Mouse (Mus musculus): ENCODE results near the gene Tas2r106. TPM values are rescaled to one million over a fixed set of nuclear protein-coding genes. Genes with fewer than 3 reads are reported as not detected.

Gene Tas2r106
- total RNA-seq (2021), result not detected
- long read RNA-seq, experiment 1, result 0 reads
- long read RNA-seq, experiment 2, result 0 reads

DNA sequence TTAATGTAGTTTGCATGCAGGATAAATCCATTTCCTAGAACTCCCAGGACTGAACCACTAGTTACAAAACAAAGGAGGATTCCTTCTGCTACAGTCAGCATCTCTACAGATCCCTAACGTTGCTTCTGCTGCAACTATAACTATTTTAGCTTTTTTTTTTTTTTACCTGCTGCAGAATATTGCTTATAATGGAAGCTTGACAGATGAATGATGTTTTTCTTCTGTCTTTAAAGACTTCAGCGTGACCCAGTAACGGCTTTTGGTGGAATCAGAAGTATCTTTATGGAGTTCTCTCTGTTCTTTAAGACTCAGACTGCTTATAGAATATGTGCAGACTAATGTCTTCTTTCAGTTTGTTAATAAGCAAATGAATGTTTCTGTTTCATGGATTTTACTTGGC lies at the start of gene Tas2r106:
Gene Tas2r106, minus strand, starts transcription at position 101 of the 400 bp plus-strand sequence.
- intact Hi-C loops (cut with DNase I), result no loop called here
- no peak for DNase-seq (ENCODE audit: extremely low spot score in 1 of 2, low spot score in 2 of 2)
- TF ChIP-seq CTCF (IDR thresholded peaks at IDR 0.05), result no peak
- Histone ChIP-seq H3K4me3 (no peak within 1 kb of the TSS), H3K27ac (no peak within 1 kb of the TSS)

GRCm38 (mm10) chr6:131712803-131713202 lies 34.1 kb upstream of the Tas2r106 start:
- TF ChIP-seq CTCF (IDR thresholded peaks at IDR 0.05), result no peak
- Histone ChIP-seq H3K27ac (no peak overlapping the region), H3K4me3 (no peak overlapping the region)
- intact Hi-C loops (cut with DNase I), result no loop called here
- no peak for DNase-seq (ENCODE audit: extremely low spot score in 1 of 2, low spot score in 2 of 2)

DNA sequence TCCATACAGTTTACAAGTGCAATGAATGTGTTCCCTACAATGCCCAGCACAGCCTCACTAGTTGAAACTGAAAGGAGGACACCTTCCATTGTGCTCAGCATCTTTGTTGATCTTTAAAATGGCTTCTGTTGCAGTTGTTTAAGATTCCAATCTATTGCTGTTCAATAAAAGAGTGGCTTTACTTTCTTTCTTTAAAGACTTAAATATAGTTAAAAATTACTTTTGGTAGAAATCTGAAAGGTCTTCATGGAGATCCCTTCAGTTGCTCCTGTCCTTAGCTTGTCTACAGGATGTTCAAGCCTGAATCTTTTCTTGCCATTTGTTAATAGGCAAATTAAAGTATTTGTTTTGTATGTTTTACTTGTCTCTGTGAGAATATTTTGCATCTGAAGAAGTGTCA lies 11.3 kb upstream of the Tas2r106 start, which contains the start of gene Tas2r114:
Gene Tas2r114, minus strand, starts transcription at position 101 of the 400 bp plus-strand sequence.
- Histone ChIP-seq H3K27ac (no peak within 1 kb of the TSS), H3K4me3 (no peak within 1 kb of the TSS)
- no peak for TF ChIP-seq CTCF (IDR thresholded peaks at IDR 0.05)
- intact Hi-C loops (cut with DNase I), result no loop called here
- no peak for DNase-seq (ENCODE audit: extremely low spot score in 1 of 2, low spot score in 2 of 2)

DNA sequence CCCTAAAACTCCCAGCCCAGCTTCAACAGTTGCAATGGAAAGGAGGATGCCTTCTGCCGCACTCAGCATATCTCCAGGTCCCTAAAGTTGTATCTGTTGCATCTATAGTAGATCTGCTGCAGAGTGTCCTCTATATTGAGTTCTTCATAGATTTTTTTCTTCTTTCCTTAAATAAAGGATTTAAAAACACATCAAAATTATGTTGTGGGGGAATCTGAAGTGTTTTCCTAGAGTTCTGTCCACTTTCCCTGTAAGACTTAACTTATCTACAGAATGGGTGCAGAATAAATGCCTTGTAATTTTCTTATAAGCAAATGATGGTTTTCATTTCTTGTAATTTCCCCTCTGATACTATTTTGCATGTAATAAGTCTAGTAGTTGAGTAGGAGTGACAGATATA lies 8.7 kb upstream of the Tas2r106 start, which contains the start of gene Tas2r105:
Gene Tas2r105, minus strand, starts transcription at position 101 of the 400 bp plus-strand sequence.
- no peak for TF ChIP-seq CTCF (IDR thresholded peaks at IDR 0.05)
- intact Hi-C loops (cut with DNase I), result no loop called here
- Histone ChIP-seq H3K27ac (no peak within 1 kb of the TSS), H3K4me3 (no peak within 1 kb of the TSS)
- DNase-seq (ENCODE audit: extremely low spot score in 1 of 2, low spot score in 2 of 2), result no peak

GRCm38 (mm10) chr6:131685644-131686043 lies 7.0 kb upstream of the Tas2r106 start, which contains the start of gene Tas2r104:
Gene Tas2r104 (minus strand): TSS chr6:131685744.
- no peak for TF ChIP-seq CTCF (IDR thresholded peaks at IDR 0.05)
- Histone ChIP-seq H3K4me3 (no peak within 1 kb of the TSS), H3K27ac (no peak within 1 kb of the TSS)
- no peak for DNase-seq (ENCODE audit: extremely low spot score in 1 of 2, low spot score in 2 of 2)
- intact Hi-C loops (cut with DNase I), result no loop called here

GRCm38 (mm10) chr6:131660049-131660448 lies 18.6 kb downstream of the Tas2r106 start, which contains the start of gene Tas2r107:
Gene Tas2r107 (minus strand): TSS chr6:131660149.
- no peak for TF ChIP-seq CTCF (IDR thresholded peaks at IDR 0.05)
- H3K27ac ChIP-seq, result no peak within 1 kb of the TSS
- H3K4me3 ChIP-seq, result no peak within 1 kb of the TSS
- intact Hi-C loops (cut with DNase I), result no loop called here
- DNase-seq (ENCODE audit: extremely low spot score in 1 of 2, low spot score in 2 of 2), result no peak

DNA sequence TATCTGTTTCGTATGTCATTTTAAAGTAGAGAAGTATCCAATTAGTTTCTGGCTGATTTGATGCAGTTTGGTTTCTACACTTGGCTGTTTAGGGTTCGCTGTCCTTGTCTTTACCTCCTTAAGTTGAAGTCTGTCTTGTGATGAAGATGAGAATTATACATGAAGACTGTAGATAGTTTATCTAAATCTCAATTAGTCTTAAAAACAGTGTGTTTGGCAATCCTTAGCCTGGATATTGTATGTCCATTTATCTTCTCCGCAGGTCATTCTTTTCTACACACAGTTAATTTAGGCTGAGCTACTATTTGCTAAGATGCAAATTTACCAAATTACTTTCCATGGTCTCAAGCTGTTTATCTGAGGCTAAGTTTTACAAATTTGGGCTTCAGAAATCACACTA lies 47.9 kb downstream of the Tas2r106 start, which contains the start of gene Tas2r130:
Gene Tas2r130, minus strand, starts transcription at position 101 of the 400 bp plus-strand sequence.
- DNase-seq (ENCODE audit: extremely low spot score in 1 of 2, low spot score in 2 of 2), result no peak
- intact Hi-C loops (cut with DNase I), result no loop called here
- Histone ChIP-seq H3K4me3 (no peak within 1 kb of the TSS), H3K27ac (no peak within 1 kb of the TSS)
- TF ChIP-seq CTCF (IDR thresholded peaks at IDR 0.05), result no peak

Other genes with a start within 250 kb of the Tas2r106 start
- not detected for gene 5430401F13Rik, start 192.5 kb downstream of the Tas2r106 start, total RNA-seq (2021)
- gene Gm6619, start 192.5 kb downstream of the Tas2r106 start, total RNA-seq (2021), result not detected
- gene Tas2r130, start 48.0 kb downstream of the Tas2r106 start, total RNA-seq (2021), result not detected
- gene Tas2r107, start 18.7 kb downstream of the Tas2r106 start, total RNA-seq (2021), result not detected
- not detected for gene Tas2r104, start 6.9 kb upstream of the Tas2r106 start, total RNA-seq (2021)
- not detected for gene Tas2r105, start 8.6 kb upstream of the Tas2r106 start, total RNA-seq (2021)
- not detected for gene Tas2r114, start 11.2 kb upstream of the Tas2r106 start, total RNA-seq (2021)